ENCODE assay signal across 21 mouse cellular contexts in the genomic region with DNA sequence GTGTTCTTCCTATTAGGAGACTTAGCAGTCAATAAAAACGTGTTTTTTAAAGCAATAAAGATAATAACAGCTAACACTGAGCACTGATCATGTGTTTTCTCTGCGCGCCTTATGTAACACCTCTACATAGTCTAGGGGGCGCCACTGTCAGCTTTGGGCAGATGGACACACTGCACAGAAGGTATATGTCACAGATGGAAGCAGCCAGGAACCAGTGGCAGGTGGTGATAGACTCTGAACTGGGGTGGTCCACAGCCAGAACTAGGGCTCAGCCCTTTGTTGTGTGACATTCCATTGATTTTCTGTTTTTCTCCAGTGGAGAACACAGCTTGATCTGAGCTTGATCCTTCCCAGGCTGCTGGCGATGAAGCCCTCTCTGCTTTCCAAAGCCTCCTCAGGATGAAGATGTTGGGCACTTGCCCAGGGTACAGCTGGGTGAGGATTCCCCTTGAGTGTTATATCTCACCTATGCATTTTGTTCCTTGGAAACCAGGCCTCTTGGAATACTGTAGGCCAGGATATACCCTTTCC.
A peak's percentile ranks its signal among the peaks of the same experiment; 100 is the strongest.
DNase-seq lines count a peak whose midpoint lies in the region; ATAC-seq and TF ChIP-seq lines count a peak whose summit lies in the region.
"Had no signal": no experiment of that assay in that cellular context is flagged by ENCODE, and none has a peak within 500 bp of the region (broad histone marks: within the 10 kb centered on the region; RNA-seq: fewer than 3 reads in every experiment).

No protein-coding gene starts in this region.

- no peak overlapping the region for H3K4me2 ChIP-seq in kidney, postnatal 0 days (ENCODE audit: low read length)
- H3K4me2 ChIP-seq: kidney, embryonic 15.5 days; lung, embryonic 15.5 days; midbrain, embryonic 15.5 days had no signal

- 75% methylated on average over 5 of the region's 5 CpGs for WGBS in kidney, postnatal 0 days
- WGBS in kidney, adult 2 months, result 79% methylated on average over 5 of the region's 5 CpGs

- peak; percentile 14; the same call in 1 of the 2 replicates for TF ChIP-seq CTCF in kidney, postnatal 0 days (IDR thresholded peaks at IDR 0.05; ENCODE audit: low read depth)
- no peak for TF ChIP-seq CTCF in kidney, adult 2 months (conservative IDR thresholded peaks at IDR 0.05; ENCODE audit: insufficient read depth, insufficient read length, low read depth, low read length)

- ATAC-seq in kidney, postnatal 0 days (replicated peaks; ENCODE audit: low FRiP score, low read depth), result no peak
- ATAC-seq: forebrain, postnatal 0 days; hindbrain, embryonic 16.5 days; midbrain, embryonic 15.5 days had no signal

- DNase-seq in cerebellum, postnatal 10 days, result peak; percentile 44 to 61
- DNase-seq in cerebellum, postnatal 25 days, result no peak
- DNase-seq in kidney, postnatal 0 days (ENCODE audit: low spot score), result no peak
- no peak for DNase-seq in kidney, adult 2 months
- peak; percentile 4 for DNase-seq in thymus, postnatal 0 days (ENCODE audit: low spot score)
- no peak for DNase-seq in thymus, adult 18-20 months
- DNase-seq in neural tube, embryonic 10.5 days (ENCODE audit: extremely low spot score, low spot score), result no peak
- DNase-seq in testis, postnatal 10 days (ENCODE audit: low spot score), result no peak
- DNase-seq: adrenal gland, postnatal 14 days; forebrain, postnatal 0 days; gastrocnemius, postnatal 14 days; heart, adult 2 months; kidney, postnatal 4 days; right cerebral cortex, postnatal 14 days had no signal

- H3K4me3 ChIP-seq in kidney, postnatal 0 days (replicated peaks; ENCODE audit: low read depth, low read length), result no peak overlapping the region
- H3K4me3 ChIP-seq in kidney, adult 2 months (ENCODE audit: insufficient read depth, low read depth, low read length), result no peak overlapping the region
- H3K4me3 ChIP-seq: heart, adult 2 months; kidney, embryonic 15.5 days; lung, embryonic 15.5 days; midbrain, embryonic 15.5 days had no signal

- H3K9me3 ChIP-seq in kidney, postnatal 0 days (replicated peaks; ENCODE audit: low read length), result no peaks in the 10 kb centered on the region
- H3K9me3 ChIP-seq: kidney, embryonic 15.5 days; lung, embryonic 15.5 days; midbrain, embryonic 15.5 days had no signal

- no peak for TF ChIP-seq POLR2A in kidney, adult 2 months (IDR thresholded peaks at IDR 0.05; ENCODE audit: low read depth, low read length)

- H3K9ac ChIP-seq in kidney, postnatal 0 days (ENCODE audit: low read depth, low read length), result no peak overlapping the region
- H3K9ac ChIP-seq: forebrain, postnatal 0 days; kidney, embryonic 15.5 days; liver, embryonic 14.5 days; lung, embryonic 15.5 days; midbrain, embryonic 15.5 days had no signal

- H3K27me3 ChIP-seq in kidney, postnatal 0 days (ENCODE audit: insufficient read depth, low read length), result no peaks in the 10 kb centered on the region
- no peaks in the 10 kb centered on the region for H3K27me3 ChIP-seq in kidney, adult 2 months (replicated peaks; ENCODE audit: control insufficient read depth, insufficient read depth, low read length)
- H3K27me3 ChIP-seq: CH12.LX; kidney, embryonic 15.5 days; lung, embryonic 15.5 days; midbrain, embryonic 15.5 days had no signal

- H3K36me3 ChIP-seq in kidney, postnatal 0 days (ENCODE audit: insufficient read depth, low read length), result no peaks in the 10 kb centered on the region
- no peaks in the 10 kb centered on the region for H3K36me3 ChIP-seq in kidney, adult 2 months (ENCODE audit: control insufficient read depth, insufficient read depth, low read length)
- H3K36me3 ChIP-seq: kidney, embryonic 15.5 days; lung, embryonic 15.5 days; midbrain, embryonic 15.5 days had no signal

- no peak overlapping the region for H3K27ac ChIP-seq in kidney, postnatal 0 days
- no peak overlapping the region for H3K27ac ChIP-seq in kidney, adult 2 months (ENCODE audit: insufficient read depth, low read depth, low read length)
- H3K27ac ChIP-seq: heart, adult 2 months; kidney, embryonic 15.5 days; liver, embryonic 14.5 days; lung, embryonic 15.5 days; macrophage; midbrain, embryonic 15.5 days had no signal

- no peaks in the 10 kb centered on the region for H3K4me1 ChIP-seq in kidney, postnatal 0 days (replicated peaks; ENCODE audit: insufficient read depth, low read length)
- H3K4me1 ChIP-seq in kidney, adult 2 months (ENCODE audit: control insufficient read depth, insufficient read depth, low read length), result no peaks in the 10 kb centered on the region
- H3K4me1 ChIP-seq: lung, embryonic 15.5 days; midbrain, embryonic 15.5 days had no signal

Comparison
In these comparisons a context has a peak if more than half of its experiments do, and no peak if none do; other contexts are left out.
1. DNase-seq: peak in cerebellum, postnatal 10 days (2 of 2) and thymus, postnatal 0 days (single experiment); none in cerebellum, postnatal 25 days (0 of 2), kidney, postnatal 0 days (single experiment), kidney, adult 2 months (single experiment), thymus, adult 18-20 months (0 of 2), neural tube, embryonic 10.5 days (single experiment) and testis, postnatal 10 days (single experiment).